In the genomic region with DNA sequence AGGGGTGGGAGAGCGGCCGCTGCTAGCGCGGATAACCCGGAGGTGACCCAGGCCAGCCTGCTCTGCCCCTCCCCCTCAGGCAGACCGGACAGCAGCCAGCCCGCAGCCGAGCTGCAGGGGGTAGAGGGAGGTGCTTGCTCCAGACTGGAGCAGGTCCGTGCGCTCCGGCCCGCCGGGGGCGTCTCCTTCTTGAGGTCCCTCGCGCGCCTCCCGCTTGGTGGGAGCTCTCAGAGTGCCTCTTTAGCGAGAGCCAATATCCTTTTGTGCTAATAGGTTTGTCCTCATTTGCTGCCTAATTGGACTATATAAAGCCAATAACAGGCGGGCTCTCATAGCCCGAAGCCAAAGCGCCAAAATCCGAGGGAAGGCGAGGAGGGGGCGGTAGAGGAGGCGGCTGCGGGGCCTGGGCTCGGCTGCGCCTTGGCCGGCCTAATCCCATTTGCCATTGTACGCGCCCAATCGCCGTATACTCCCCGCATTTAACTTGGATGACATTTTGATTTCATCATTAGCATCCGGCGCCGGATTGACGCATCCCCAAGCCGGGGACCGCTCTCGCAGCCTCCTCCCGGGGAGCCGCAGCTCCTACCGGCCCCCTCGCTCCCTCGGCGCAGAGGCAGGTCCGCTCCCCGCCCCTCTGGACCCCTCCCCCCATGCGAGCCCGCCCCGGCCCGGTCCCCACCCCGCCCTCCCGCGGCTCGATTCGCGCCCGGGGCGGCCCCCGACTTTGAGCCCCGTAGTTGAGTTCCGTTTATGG, we compare ENCODE assay signal across 9 mouse cellular contexts. TPM values are rescaled to one million over a fixed set of nuclear protein-coding genes. Genes with fewer than 3 reads are reported as not detected.
DNase-seq lines count a peak whose midpoint lies in the region; ATAC-seq and TF ChIP-seq lines count a peak whose summit lies in the region.
"Had no signal": no experiment of that assay in that cellular context is flagged by ENCODE, and none has a peak within 500 bp of the region (broad histone marks: within the 10 kb centered on the region; RNA-seq: fewer than 3 reads in every experiment).

TSS of gene Hmx3 (plus strand) at position 753 of the 757 bp plus-strand sequence.

- H3K4me1 ChIP-seq in kidney, embryonic 16.5 days (ENCODE audit: insufficient read depth, low read length) = peaks cover 30% of the 10 kb centered on the region
- H3K4me1 ChIP-seq in embryonic facial prominence, embryonic 13.5 days = peaks cover 28% of the 10 kb centered on the region
- peaks cover 5% of the 10 kb centered on the region; the same call in 1 of the 2 replicates for H3K4me1 ChIP-seq in intestine, embryonic 14.5 days (replicated peaks; ENCODE audit: control insufficient read depth, insufficient read depth, low read length)
- peaks cover 8% of the 10 kb centered on the region for H3K4me1 ChIP-seq in midbrain, embryonic 16.5 days (ENCODE audit: control insufficient read depth, insufficient read depth, low read length)
- no peaks in the 10 kb centered on the region for H3K4me1 ChIP-seq in thymus, adult 2 months (replicated peaks; ENCODE audit: control insufficient read depth, insufficient read depth, low read length)

- H3K4me2 ChIP-seq in kidney, embryonic 16.5 days (replicated peaks; ENCODE audit: low read depth, low read length) = peak within 1 kb of the TSS; percentile 57
- peak within 1 kb of the TSS; percentile 63 for H3K4me2 ChIP-seq in embryonic facial prominence, embryonic 13.5 days
- peak within 1 kb of the TSS; percentile 51 for H3K4me2 ChIP-seq in intestine, embryonic 14.5 days (ENCODE audit: low read length)
- H3K4me2 ChIP-seq in midbrain, embryonic 16.5 days (ENCODE audit: low read length) = peak within 1 kb of the TSS; percentile 46

- ATAC-seq in kidney, embryonic 16.5 days (ENCODE audit: low FRiP score, low TSS enrichment) = peak; percentile 52; the same call in 1 of the 2 replicates
- no peak for ATAC-seq in embryonic facial prominence, embryonic 13.5 days (ENCODE audit: insufficient number of reproducible peaks, insufficient read depth, low FRiP score, low TSS enrichment, low read depth)
- ATAC-seq in intestine, embryonic 14.5 days (replicated peaks; ENCODE audit: low FRiP score, low TSS enrichment, low read depth) = peak; percentile 40; the same call in 1 of the 2 replicates
- no peak; the same call in 1 of the 2 replicates for ATAC-seq in midbrain, embryonic 16.5 days

- no peak within 1 kb of the TSS for H3K27ac ChIP-seq in kidney, embryonic 16.5 days (ENCODE audit: low read length)
- no peak within 1 kb of the TSS for H3K27ac ChIP-seq in embryonic facial prominence, embryonic 13.5 days
- no peak within 1 kb of the TSS for H3K27ac ChIP-seq in intestine, embryonic 14.5 days (ENCODE audit: low read depth)
- no peak within 1 kb of the TSS for H3K27ac ChIP-seq in midbrain, embryonic 16.5 days (ENCODE audit: low read length)
- H3K27ac ChIP-seq in thymus, adult 2 months (ENCODE audit: control insufficient read depth, insufficient read depth, low read length) = no peak within 1 kb of the TSS

- no peak for TF ChIP-seq POLR2A in thymus, adult 2 months (IDR thresholded peaks at IDR 0.05; ENCODE audit: control insufficient read depth, extremely low read depth, insufficient read depth, low read length, poor library complexity)

- DNase-seq in kidney, adult 9 months = no peak
- DNase-seq in intestine, embryonic 14.5 days (ENCODE audit: low spot score) = peak; percentile 74
- no peak for DNase-seq in thymus, adult 2 months
- no peak for DNase-seq in left cerebral cortex, postnatal 4 days
- no peak for DNase-seq in frontal cortex, postnatal 36 days (ENCODE audit: low spot score in 2 of 2)

- no peaks in the 10 kb centered on the region for H3K9me3 ChIP-seq in kidney, embryonic 16.5 days (ENCODE audit: low read length)
- no peaks in the 10 kb centered on the region for H3K9me3 ChIP-seq in embryonic facial prominence, embryonic 13.5 days
- H3K9me3 ChIP-seq in intestine, embryonic 14.5 days (ENCODE audit: control insufficient read depth, low read length) = no peaks in the 10 kb centered on the region
- no peaks in the 10 kb centered on the region for H3K9me3 ChIP-seq in midbrain, embryonic 16.5 days (replicated peaks; ENCODE audit: control insufficient read depth, low read length, poor library complexity, severe bottlenecking)

- intact Hi-C loops in left cerebral cortex, postnatal 4 days (cut with DNase I) = loop anchor here (10.0 kb wide), 2 partner anchors 203 to 673 kb away; no protein-coding TSS in a partner anchor

- under 1% methylated on average over 62 of the region's 65 CpGs for WGBS in kidney, embryonic 16.5 days
- WGBS in embryonic facial prominence, embryonic 13.5 days = under 1% methylated on average over 50 of the region's 65 CpGs
- WGBS in intestine, embryonic 14.5 days = under 1% methylated on average over 63 of the region's 65 CpGs
- WGBS in midbrain, embryonic 16.5 days = under 1% methylated on average over 65 of the region's 65 CpGs
- WGBS in thymus, adult 2 months = 4% methylated on average over 65 of the region's 65 CpGs

- peak within 1 kb of the TSS; percentile 41 for H3K4me3 ChIP-seq in kidney, embryonic 16.5 days (ENCODE audit: low read length)
- peak within 1 kb of the TSS; percentile 40 for H3K4me3 ChIP-seq in embryonic facial prominence, embryonic 13.5 days
- peak within 1 kb of the TSS; percentile 22 for H3K4me3 ChIP-seq in intestine, embryonic 14.5 days (ENCODE audit: low read depth, low read length)
- H3K4me3 ChIP-seq in midbrain, embryonic 16.5 days (ENCODE audit: low read depth, low read length) = peak within 1 kb of the TSS; percentile 27
- H3K4me3 ChIP-seq in thymus, adult 2 months (ENCODE audit: control insufficient read depth, insufficient read depth, low read length) = no peak within 1 kb of the TSS

- no peak within 1 kb of the TSS for H3K9ac ChIP-seq in kidney, embryonic 16.5 days (replicated peaks; ENCODE audit: low read length)
- peak within 1 kb of the TSS; percentile 27; the same call in 1 of the 2 replicates for H3K9ac ChIP-seq in embryonic facial prominence, embryonic 13.5 days
- no peak within 1 kb of the TSS for H3K9ac ChIP-seq in intestine, embryonic 14.5 days (ENCODE audit: low read length)
- peak within 1 kb of the TSS; percentile 30; the same call in 1 of the 2 replicates for H3K9ac ChIP-seq in midbrain, embryonic 16.5 days (ENCODE audit: low read depth, low read length)

- no peaks in the 10 kb centered on the region for H3K36me3 ChIP-seq in kidney, embryonic 16.5 days (ENCODE audit: insufficient read depth, low read length)
- no peaks in the 10 kb centered on the region for H3K36me3 ChIP-seq in embryonic facial prominence, embryonic 13.5 days
- no peaks in the 10 kb centered on the region for H3K36me3 ChIP-seq in intestine, embryonic 14.5 days (ENCODE audit: control insufficient read depth, insufficient read depth, low read length)
- H3K36me3 ChIP-seq in midbrain, embryonic 16.5 days (ENCODE audit: control insufficient read depth, insufficient read depth, low read length) = no peaks in the 10 kb centered on the region
- H3K36me3 ChIP-seq in thymus, adult 2 months (ENCODE audit: control insufficient read depth, insufficient read depth, low read length) = no peaks in the 10 kb centered on the region

- H3K27me3 ChIP-seq in kidney, embryonic 16.5 days (ENCODE audit: insufficient read depth, low read length) = peaks cover 92% of the 10 kb centered on the region
- H3K27me3 ChIP-seq in embryonic facial prominence, embryonic 13.5 days = peaks cover 97% of the 10 kb centered on the region
- H3K27me3 ChIP-seq in intestine, embryonic 14.5 days (replicated peaks; ENCODE audit: control insufficient read depth, insufficient read depth, low read length) = peaks cover 98% of the 10 kb centered on the region
- H3K27me3 ChIP-seq in midbrain, embryonic 16.5 days (ENCODE audit: control insufficient read depth, insufficient read depth, low read depth, low read length) = peaks cover 67% of the 10 kb centered on the region
- peaks cover 24% of the 10 kb centered on the region for H3K27me3 ChIP-seq in thymus, adult 2 months (ENCODE audit: control insufficient read depth, insufficient read depth, low read length)

- TF ChIP-seq CTCF in thymus, adult 2 months (IDR thresholded peaks at IDR 0.05; ENCODE audit: borderline replicate concordance, control insufficient read depth, extremely low read depth, insufficient read depth, low read length, poor library complexity) = no peak

RNA-seq across cellular contexts. Expression of gene Hmx3, which starts in this region (rescaled TPM):
- polyA plus RNA-seq in kidney, embryonic 16.5 days (2015; fragmentation: Nextera tagmentation; extraction: Ambion mirVana) = not detected in 2 replicates
- not detected in 2 replicates for polyA plus RNA-seq in embryonic facial prominence, embryonic 13.5 days (2015; fragmentation: Nextera tagmentation; extraction: Ambion mirVana)
- polyA plus RNA-seq in intestine, embryonic 14.5 days (2014; fragmentation: Nextera tagmentation; extraction: Ambion mirVana) = 0.73 and 1.4 TPM in 2 replicates
- polyA plus RNA-seq in midbrain, embryonic 16.5 days (2015; fragmentation: Nextera tagmentation; extraction: Ambion mirVana) = 0.20 and 0.85 TPM in 2 replicates
- polyA plus RNA-seq in thymus, adult 2 months (2012; rRNA removed) = 0.75 and 1.0 TPM in 2 replicates
- not detected for total RNA-seq in left cerebral cortex, postnatal 4 days (2021)
- total RNA-seq: left cerebral cortex, adult 8-10 months had no signal

Comparison
In these comparisons a context has a peak if more than half of its experiments do, and no peak if none do; other contexts are left out.
1. Peak in ATAC-seq, H3K4me3 ChIP-seq and H3K4me2 ChIP-seq in kidney, embryonic 16.5 days; RNA of the gene not detected or under 1 TPM.
2. H3K9ac ChIP-seq: peak in embryonic facial prominence, embryonic 13.5 days (single experiment) and midbrain, embryonic 16.5 days (single experiment); none in kidney, embryonic 16.5 days (single experiment) and intestine, embryonic 14.5 days (single experiment).
3. Peak in every context shown above with its lines, with median percentiles within 50 percentile points of each other: H3K4me2 ChIP-seq.